In the genomic region with DNA sequence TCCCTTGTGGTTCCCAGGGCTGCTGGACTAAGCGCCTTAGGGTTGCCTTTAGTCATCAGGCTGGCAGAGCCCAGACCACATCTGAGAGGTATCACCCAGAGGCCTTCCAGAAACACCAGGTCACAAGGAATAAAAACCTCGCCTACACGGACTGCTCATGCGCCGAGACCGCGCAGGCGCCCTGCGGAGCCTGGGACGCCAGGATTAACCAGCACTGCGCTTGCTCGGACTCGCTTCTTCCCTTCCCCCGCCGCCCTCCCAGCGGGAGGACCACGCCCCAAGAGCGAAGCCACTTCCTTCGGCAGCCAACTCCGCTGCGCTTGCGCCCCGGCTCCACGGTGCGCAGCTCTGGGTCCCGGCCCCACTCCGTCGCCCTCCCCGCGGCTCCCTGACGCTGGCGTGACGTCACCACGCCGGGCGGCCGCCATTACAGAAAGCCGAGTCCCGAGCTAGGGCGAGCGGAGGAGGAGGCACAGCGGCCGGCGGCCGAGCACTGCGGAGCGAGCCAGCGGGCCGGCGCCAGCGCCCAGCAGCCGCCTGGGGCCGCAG, we compare ENCODE assay signal across 7 mouse cellular contexts. TPM values are rescaled to one million over a fixed set of nuclear protein-coding genes. Genes with fewer than 3 reads are reported as not detected.
DNase-seq lines count a peak whose midpoint lies in the region; ATAC-seq lines count a peak whose summit lies in the region.

A gene (plus strand): TSS at position 284 of the 549 bp plus-strand sequence.

- H3K4me3 ChIP-seq in embryonic facial prominence, embryonic 11.5 days (ENCODE audit: low read depth, low read length): peak within 1 kb of the TSS; percentile 97
- H3K4me3 ChIP-seq in limb, embryonic 10.5 days: peak within 1 kb of the TSS; percentile 91
- H3K4me3 ChIP-seq in midbrain, embryonic 13.5 days (replicated peaks): peak within 1 kb of the TSS; percentile 98

- H3K4me2 ChIP-seq in embryonic facial prominence, embryonic 11.5 days (ENCODE audit: low read depth, low read length): peak within 1 kb of the TSS; percentile 70
- peak within 1 kb of the TSS; percentile 84 for H3K4me2 ChIP-seq in midbrain, embryonic 13.5 days (replicated peaks)

- peak within 1 kb of the TSS; percentile 99 for H3K9ac ChIP-seq in embryonic facial prominence, embryonic 11.5 days (replicated peaks; ENCODE audit: low read length)
- H3K9ac ChIP-seq in midbrain, embryonic 13.5 days (replicated peaks): peak within 1 kb of the TSS; percentile 99

- H3K9me3 ChIP-seq in embryonic facial prominence, embryonic 11.5 days (replicated peaks; ENCODE audit: control insufficient read depth, low read length): no peaks in the 10 kb centered on the region
- H3K9me3 ChIP-seq in limb, embryonic 10.5 days (replicated peaks): no peaks in the 10 kb centered on the region
- H3K9me3 ChIP-seq in midbrain, embryonic 13.5 days: no peaks in the 10 kb centered on the region

- no peaks in the 10 kb centered on the region for H3K4me1 ChIP-seq in embryonic facial prominence, embryonic 11.5 days (ENCODE audit: control insufficient read depth, insufficient read depth, low read length)
- H3K4me1 ChIP-seq in limb, embryonic 10.5 days: peaks cover 29% of the 10 kb centered on the region
- peaks cover 37% of the 10 kb centered on the region for H3K4me1 ChIP-seq in midbrain, embryonic 13.5 days (replicated peaks)

- no peaks in the 10 kb centered on the region for H3K27me3 ChIP-seq in embryonic facial prominence, embryonic 11.5 days (ENCODE audit: control insufficient read depth, insufficient read depth, low read length)
- H3K27me3 ChIP-seq in limb, embryonic 10.5 days (ENCODE audit: low read depth, poor library complexity, severe bottlenecking): no peaks in the 10 kb centered on the region
- no peaks in the 10 kb centered on the region for H3K27me3 ChIP-seq in midbrain, embryonic 13.5 days

- DNase-seq in adrenal gland, postnatal 14 days: peak; percentile 99
- peak; percentile 99 for DNase-seq in embryonic facial prominence, embryonic 11.5 days (ENCODE audit: low spot score)
- DNase-seq in kidney, adult 11 months: peak; percentile 99
- peak; percentile 97 for DNase-seq in limb, embryonic 10.5 days (ENCODE audit: low spot score)
- peak; percentile 96 for DNase-seq in spleen, adult 12 weeks (ENCODE audit: low spot score)

- WGBS in embryonic facial prominence, embryonic 11.5 days: 1% methylated on average over 50 of the region's 53 CpGs
- WGBS in limb, embryonic 10.5 days: under 1% methylated on average over 53 of the region's 53 CpGs
- under 1% methylated on average over 53 of the region's 53 CpGs for WGBS in midbrain, embryonic 13.5 days

- H3K36me3 ChIP-seq in embryonic facial prominence, embryonic 11.5 days (replicated peaks; ENCODE audit: control insufficient read depth, insufficient read depth, low read depth, low read length): no peaks in the 10 kb centered on the region
- peaks cover 14% of the 10 kb centered on the region for H3K36me3 ChIP-seq in limb, embryonic 10.5 days
- no peaks in the 10 kb centered on the region for H3K36me3 ChIP-seq in midbrain, embryonic 13.5 days

- ATAC-seq in embryonic facial prominence, embryonic 11.5 days (replicated peaks; ENCODE audit: insufficient number of reproducible peaks, low FRiP score, low TSS enrichment, low read depth): peak; percentile 98
- ATAC-seq in granulocyte monocyte progenitor cell, adult 5-6 weeks (replicated peaks; ENCODE audit: poor library complexity, severe bottlenecking): peak; percentile 93
- peak; percentile 98 for ATAC-seq in midbrain, embryonic 13.5 days

- H3K27ac ChIP-seq in embryonic facial prominence, embryonic 11.5 days (replicated peaks; ENCODE audit: low read depth, low read length): peak within 1 kb of the TSS; percentile 96
- peak within 1 kb of the TSS; percentile 99 for H3K27ac ChIP-seq in limb, embryonic 10.5 days
- H3K27ac ChIP-seq in midbrain, embryonic 13.5 days: peak within 1 kb of the TSS; percentile 99

RNA-seq across cellular contexts. Expression of the gene that starts here (rescaled TPM):
- total RNA-seq in adrenal gland, postnatal 14 days (2021): 75.1 and 78.2 TPM in 2 replicates
- 129 and 130 TPM in 2 replicates for polyA plus RNA-seq in embryonic facial prominence, embryonic 11.5 days (2014; fragmentation: Nextera tagmentation; extraction: Ambion mirVana)
- 61.4 and 63.9 TPM in 2 replicates for total RNA-seq in granulocyte monocyte progenitor cell, adult 5-6 weeks (2014; fragmentation: Nextera tagmentation)
- total RNA-seq in granulocyte monocyte progenitor cell, adult 5-6 weeks (2017): 96.3 and 105 TPM in 2 replicates
- 89.8 and 92.2 TPM in 2 replicates for polyA plus RNA-seq in limb, embryonic 10.5 days (2016; fragmentation: Nextera tagmentation; extraction: Ambion mirVana)
- polyA plus RNA-seq in midbrain, embryonic 13.5 days (2015; fragmentation: Nextera tagmentation; extraction: Ambion mirVana): 120 and 126 TPM in 2 replicates

Comparison
In these comparisons a context has a peak if more than half of its experiments do, and no peak if none do; other contexts are left out.
1. Peak in every context shown above with its lines: DNase-seq, ATAC-seq, H3K4me3 ChIP-seq and H3K27ac ChIP-seq.